Mouse (Mus musculus): ENCODE measurements around the gene Suclg2.

DNA sequence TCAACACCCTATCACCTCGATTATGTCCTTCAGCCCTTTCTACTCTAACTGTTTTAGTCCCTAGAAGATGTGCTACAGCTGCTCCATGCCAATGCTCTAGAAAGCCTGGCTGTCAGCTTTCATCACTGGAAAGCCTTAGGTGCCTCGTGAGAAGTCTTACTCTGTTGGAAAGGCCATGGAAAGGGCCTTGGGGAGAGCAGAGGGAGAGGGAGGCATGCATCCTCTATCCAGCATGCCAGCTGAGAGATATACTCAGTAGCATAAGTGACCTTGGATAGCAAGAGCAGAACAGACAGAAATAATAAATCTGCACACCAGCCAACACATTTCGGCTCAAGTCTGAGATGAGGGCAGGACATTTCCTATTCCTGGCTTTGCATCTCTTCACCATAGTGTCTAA, 173.3 kb downstream of the Suclg2 start:
- TF ChIP-seq CTCF (IDR thresholded peaks at IDR 0.05; ENCODE audit: low read depth) (no peak), EP300 (IDR thresholded peaks at IDR 0.05; ENCODE audit: low read depth) (no peak)

Data from heart, postnatal 0 days (tissue).